Mouse (Mus musculus): ENCODE measurements around the gene Dnajc7. TPM values are rescaled to one million over a fixed set of nuclear protein-coding genes. Genes with fewer than 3 reads are reported as not detected.
"Not testable (repeated sequence)": the region's sequence is repeated elsewhere in the genome, so short reads cannot be mapped to it uniquely, and the experiment has no call there.

Dnajc7 gene
- polyA plus RNA-seq, 1 experiment from 2014 or later, result 235 TPM

DNA sequence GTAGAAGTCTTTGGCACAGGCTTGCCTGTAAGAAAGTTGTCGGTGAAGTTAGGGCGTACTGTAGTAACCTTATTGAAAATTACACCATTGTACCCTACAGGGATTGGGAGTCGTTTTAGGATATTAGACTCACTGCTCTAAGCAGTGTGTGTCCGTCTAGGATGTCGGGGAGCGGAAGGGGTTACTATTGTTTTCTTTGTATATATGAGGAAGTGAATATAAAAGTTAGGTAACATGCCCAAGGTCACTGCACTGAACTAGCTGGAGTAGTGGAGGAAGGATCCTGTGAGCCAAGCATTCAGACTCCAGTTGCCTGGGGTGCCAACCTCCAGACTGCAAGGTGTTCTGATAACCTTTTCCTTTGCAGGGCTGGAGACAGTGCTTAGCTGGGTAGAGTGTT, 73.0 kb downstream of the Dnajc7 start:
- no peaks in the 10 kb centered on the region for H3K9me3 ChIP-seq (ENCODE audit: low read length)
- H3K36me3 ChIP-seq (ENCODE audit: insufficient read depth, low read length), result no peaks in the 10 kb centered on the region
- ATAC-seq (ENCODE audit: low FRiP score, low TSS enrichment), result no peak
- H3K4me2 ChIP-seq (replicated peaks; ENCODE audit: low read depth, low read length), result no peak overlapping the region
- no peak overlapping the region for H3K4me3 ChIP-seq (ENCODE audit: low read length)
- no peak overlapping the region for H3K27ac ChIP-seq (ENCODE audit: low read length)
- 82% methylated on average over 6 of the region's 6 CpGs for WGBS
- H3K27me3 ChIP-seq (ENCODE audit: insufficient read depth, low read length), result no peaks in the 10 kb centered on the region
- no peak overlapping the region for H3K9ac ChIP-seq (replicated peaks; ENCODE audit: low read length)
- H3K4me1 ChIP-seq (ENCODE audit: insufficient read depth, low read length), result peaks cover 10% of the 10 kb centered on the region; the same call in 1 of the 2 replicates

DNA sequence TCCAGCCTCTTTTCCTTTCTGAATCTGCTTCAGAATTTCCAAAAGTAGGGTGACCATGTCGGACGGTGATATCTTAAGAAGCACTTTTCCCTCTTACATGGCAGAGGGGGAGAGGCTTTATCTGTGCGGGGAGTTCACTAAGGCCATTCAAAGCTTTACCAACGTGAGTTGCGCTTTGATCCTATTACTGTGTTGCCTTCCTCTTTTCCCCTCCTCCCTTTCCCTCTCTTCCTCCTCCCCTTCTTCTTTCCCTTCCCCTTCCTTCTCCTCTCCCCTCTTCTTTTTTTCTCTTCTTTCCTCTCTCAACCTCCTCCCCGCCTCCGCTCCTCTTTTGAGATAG, 74.3 kb downstream of the Dnajc7 start:
- Histone ChIP-seq H3K9ac (replicated peaks; ENCODE audit: low read length) (peak overlapping the region; percentile 57), H3K27ac (ENCODE audit: low read length) (no peak overlapping the region), H3K27me3 (ENCODE audit: insufficient read depth, low read length) (no peaks in the 10 kb centered on the region), H3K4me1 (ENCODE audit: insufficient read depth, low read length) (peaks cover 10% of the 10 kb centered on the region; the same call in 1 of the 2 replicates), H3K4me3 (ENCODE audit: low read length) (peak overlapping the region; percentile 43), H3K4me2 (replicated peaks; ENCODE audit: low read depth, low read length) (peak overlapping the region; percentile 66), H3K9me3 (ENCODE audit: low read length) (no peaks in the 10 kb centered on the region), H3K36me3 (ENCODE audit: insufficient read depth, low read length) (no peaks in the 10 kb centered on the region)
- no peak; the same call in 1 of the 2 replicates for ATAC-seq (ENCODE audit: low FRiP score, low TSS enrichment)
- WGBS, result 31% methylated on average over 7 of the region's 7 CpGs

DNA sequence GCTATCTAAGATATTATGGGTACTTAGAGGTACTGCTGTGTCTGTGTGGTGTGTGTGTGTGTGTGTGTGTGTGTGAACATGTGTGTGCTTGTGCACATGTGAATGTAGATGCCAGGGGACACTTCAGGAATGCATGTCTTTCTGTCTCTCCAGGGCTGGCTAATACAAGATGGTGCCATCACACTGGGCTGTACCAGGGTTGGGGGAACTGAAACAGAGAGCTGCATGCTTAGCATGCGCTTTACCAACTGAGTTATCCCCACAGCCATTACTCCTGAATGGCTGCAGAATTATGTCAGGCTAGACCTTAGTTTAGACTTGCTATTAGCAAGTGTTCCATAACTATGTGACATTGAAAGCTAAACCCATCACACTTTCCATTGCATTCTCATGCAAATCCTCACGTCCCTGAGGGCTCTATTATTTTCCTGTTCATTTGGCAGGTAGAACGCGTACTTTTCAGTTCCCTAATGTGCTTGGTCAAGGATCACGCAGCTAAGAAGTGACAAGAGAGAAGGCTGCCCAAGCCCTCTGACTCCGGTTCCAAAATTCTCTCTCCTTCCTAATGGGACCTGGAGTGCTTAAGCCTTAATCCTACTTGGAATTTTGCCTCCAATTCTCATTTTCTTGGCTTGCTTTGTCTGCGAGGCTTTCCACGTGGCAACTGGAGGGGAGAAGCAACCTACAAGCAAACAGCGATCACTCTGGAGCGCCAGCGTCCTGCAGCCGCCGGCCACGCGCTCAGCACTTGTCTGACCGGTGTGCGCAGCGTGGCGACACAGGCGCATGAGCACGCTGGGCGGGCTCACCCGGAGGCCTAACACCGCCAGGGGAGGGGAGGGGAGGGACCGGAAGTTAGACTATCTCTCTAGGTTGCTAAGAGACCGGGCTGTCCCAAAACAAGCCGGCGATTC, 74.9 kb downstream of the Dnajc7 start, which contains the start of gene Ttc25:
Gene Ttc25 (plus strand): TSS at position 776 of the 914 bp plus-strand sequence.
- Histone ChIP-seq H3K27me3 (ENCODE audit: insufficient read depth, low read length) (no peaks in the 10 kb centered on the region), H3K4me1 (ENCODE audit: insufficient read depth, low read length) (peaks cover 10% of the 10 kb centered on the region; the same call in 1 of the 2 replicates), H3K4me2 (replicated peaks; ENCODE audit: low read depth, low read length) (peak within 1 kb of the TSS; percentile 66), H3K4me3 (ENCODE audit: low read length) (peak within 1 kb of the TSS; percentile 43), H3K36me3 (ENCODE audit: insufficient read depth, low read length) (no peaks in the 10 kb centered on the region), H3K27ac (ENCODE audit: low read length) (no peak within 1 kb of the TSS), H3K9ac (replicated peaks; ENCODE audit: low read length) (peak within 1 kb of the TSS; percentile 57), H3K9me3 (ENCODE audit: low read length) (no peaks in the 10 kb centered on the region)
- peak; percentile 99 for ATAC-seq (ENCODE audit: low FRiP score, low TSS enrichment)
- WGBS, result 5% methylated on average over 28 of the region's 28 CpGs

DNA sequence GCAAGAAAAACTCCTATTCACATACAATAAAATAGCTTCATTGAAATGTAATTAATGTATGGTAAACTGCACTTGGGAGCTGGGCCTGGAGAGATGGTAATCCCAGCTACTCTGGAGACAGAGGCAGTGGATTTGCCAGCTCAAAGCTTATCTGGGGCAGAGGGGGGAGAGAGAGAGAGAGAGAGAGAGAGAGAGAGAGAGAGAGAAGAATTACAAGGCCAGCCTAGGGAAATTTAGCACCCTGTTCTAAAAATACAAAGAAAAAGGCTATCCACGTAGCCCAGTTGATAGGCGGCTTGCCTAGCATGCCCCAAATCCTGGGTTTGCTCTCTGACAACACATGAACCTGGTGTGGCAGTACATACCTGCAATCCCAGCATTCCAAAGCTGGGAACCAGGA, 78.4 kb downstream of the Dnajc7 start:
- no peak overlapping the region for H3K27ac ChIP-seq (ENCODE audit: low read length)
- no peaks in the 10 kb centered on the region for H3K9me3 ChIP-seq (ENCODE audit: low read length)
- H3K9ac ChIP-seq (replicated peaks; ENCODE audit: low read length), result no peak overlapping the region
- 92% methylated on average over 2 of the region's 2 CpGs for WGBS
- H3K4me2 ChIP-seq (replicated peaks; ENCODE audit: low read depth, low read length), result no peak overlapping the region
- peaks cover 10% of the 10 kb centered on the region; the same call in 1 of the 2 replicates for H3K4me1 ChIP-seq (ENCODE audit: insufficient read depth, low read length)
- H3K36me3 ChIP-seq (ENCODE audit: insufficient read depth, low read length), result no peaks in the 10 kb centered on the region
- no peak for ATAC-seq (ENCODE audit: low FRiP score, low TSS enrichment)
- H3K27me3 ChIP-seq (ENCODE audit: insufficient read depth, low read length), result no peaks in the 10 kb centered on the region
- no peak overlapping the region for H3K4me3 ChIP-seq (ENCODE audit: low read length)

DNA sequence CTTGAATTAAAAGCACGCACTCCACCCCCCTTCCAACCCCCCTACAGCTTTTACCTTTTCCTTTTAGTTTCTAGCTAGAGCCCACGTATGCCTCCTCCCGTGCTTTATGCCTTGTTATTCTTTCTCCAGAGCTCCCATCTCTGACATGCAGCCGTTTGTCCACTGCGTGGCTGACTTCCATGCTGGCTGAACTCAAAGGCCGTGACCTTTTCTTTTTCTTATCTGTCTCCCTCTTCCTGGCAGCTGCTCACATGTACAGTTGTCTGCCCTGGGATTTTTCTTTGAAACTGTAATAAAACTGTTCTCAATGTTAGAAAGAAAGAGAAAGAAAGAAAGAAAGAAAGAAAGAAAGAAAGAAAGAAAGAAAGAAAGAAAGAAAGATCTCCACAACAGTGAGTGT, 79.0 kb downstream of the Dnajc7 start:
- ATAC-seq (ENCODE audit: low FRiP score, low TSS enrichment), result no peak
- Histone ChIP-seq H3K9me3 (ENCODE audit: low read length) (no peaks in the 10 kb centered on the region), H3K4me2 (replicated peaks; ENCODE audit: low read depth, low read length) (no peak overlapping the region), H3K4me1 (ENCODE audit: insufficient read depth, low read length) (peaks cover 8% of the 10 kb centered on the region; the same call in 1 of the 2 replicates), H3K4me3 (ENCODE audit: low read length) (no peak overlapping the region), H3K36me3 (ENCODE audit: insufficient read depth, low read length) (no peaks in the 10 kb centered on the region), H3K9ac (replicated peaks; ENCODE audit: low read length) (no peak overlapping the region), H3K27ac (ENCODE audit: low read length) (no peak overlapping the region), H3K27me3 (ENCODE audit: insufficient read depth, low read length) (no peaks in the 10 kb centered on the region)
- 22% methylated on average over 6 of the region's 6 CpGs for WGBS

DNA sequence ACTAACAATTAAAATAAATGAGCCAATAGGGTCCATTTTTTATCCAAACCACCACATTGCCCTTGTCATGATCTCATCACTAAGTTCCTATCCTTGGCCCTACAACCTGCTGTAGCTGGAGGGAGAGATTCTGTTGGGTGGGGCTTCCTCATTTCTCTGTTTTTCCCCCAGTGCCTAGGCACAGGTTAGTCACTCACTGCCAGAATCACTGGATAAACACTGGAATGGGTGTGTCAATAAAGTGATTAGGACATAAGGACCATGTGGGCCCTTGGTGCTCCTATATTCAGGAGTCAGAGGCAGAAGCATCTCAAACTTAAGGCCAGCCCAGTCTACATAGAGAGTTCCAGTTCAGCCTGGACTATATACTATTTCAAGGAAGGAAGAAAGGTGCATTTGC, 83.5 kb downstream of the Dnajc7 start:
- Histone ChIP-seq H3K27ac (ENCODE audit: low read length) (no peak overlapping the region), H3K9ac (replicated peaks; ENCODE audit: low read length) (no peak overlapping the region), H3K4me2 (replicated peaks; ENCODE audit: low read depth, low read length) (no peak overlapping the region), H3K36me3 (ENCODE audit: insufficient read depth, low read length) (no peaks in the 10 kb centered on the region), H3K4me1 (ENCODE audit: insufficient read depth, low read length) (no peaks in the 10 kb centered on the region), H3K9me3 (ENCODE audit: low read length) (no peaks in the 10 kb centered on the region), H3K27me3 (ENCODE audit: insufficient read depth, low read length) (no peaks in the 10 kb centered on the region), H3K4me3 (ENCODE audit: low read length) (no peak overlapping the region)
- no peak for ATAC-seq (ENCODE audit: low FRiP score, low TSS enrichment)

DNA sequence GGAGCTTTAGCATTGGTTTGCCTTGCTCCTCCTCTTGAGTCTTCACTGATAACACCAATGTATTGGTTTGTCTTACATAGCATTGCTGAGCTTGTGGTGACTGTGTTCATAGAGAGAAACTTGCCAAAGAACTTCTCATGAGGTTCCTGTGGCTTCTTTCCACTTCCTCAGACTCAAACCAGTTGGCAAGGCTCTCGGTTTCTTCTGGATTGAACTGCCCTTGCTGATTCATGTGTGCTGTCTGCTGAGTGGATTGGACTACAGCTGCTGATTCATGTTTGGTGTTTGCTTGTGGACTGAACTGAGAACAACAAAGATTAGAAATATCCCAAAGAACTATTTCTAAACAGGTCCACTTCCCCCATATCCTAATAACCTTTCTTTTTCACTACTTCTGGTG, 84.0 kb downstream of the Dnajc7 start:
- WGBS, result 77% methylated on average over 1 of the region's 1 CpGs
- ATAC-seq (ENCODE audit: low FRiP score, low TSS enrichment), result no peak
- Histone ChIP-seq H3K27ac (ENCODE audit: low read length) (no peak overlapping the region), H3K4me2 (replicated peaks; ENCODE audit: low read depth, low read length) (no peak overlapping the region), H3K36me3 (ENCODE audit: insufficient read depth, low read length) (no peaks in the 10 kb centered on the region), H3K4me1 (ENCODE audit: insufficient read depth, low read length) (no peaks in the 10 kb centered on the region), H3K4me3 (ENCODE audit: low read length) (no peak overlapping the region), H3K9ac (replicated peaks; ENCODE audit: low read length) (no peak overlapping the region), H3K27me3 (ENCODE audit: insufficient read depth, low read length) (no peaks in the 10 kb centered on the region), H3K9me3 (ENCODE audit: low read length) (no peaks in the 10 kb centered on the region)

DNA sequence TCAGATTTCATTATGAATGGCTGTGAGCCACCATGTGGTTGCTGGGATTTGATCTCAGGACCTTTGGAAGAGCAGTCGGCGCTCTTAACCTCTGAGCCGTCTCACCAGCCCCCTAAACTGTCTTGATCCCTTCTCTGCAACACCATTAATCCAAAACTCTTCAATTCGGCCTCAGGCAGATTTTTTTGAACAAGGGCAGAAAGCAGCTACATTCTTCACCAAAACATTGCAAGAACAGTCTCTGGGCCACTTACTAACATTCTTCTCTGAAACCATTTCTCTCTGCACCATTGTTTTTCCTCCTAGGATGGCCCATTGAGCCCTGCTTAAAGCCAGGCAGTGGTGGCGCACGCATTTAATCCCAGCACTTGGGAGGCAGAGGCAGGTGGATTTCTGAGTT, 85.1 kb downstream of the Dnajc7 start:
- not testable (repeated sequence) for H3K4me1 ChIP-seq (ENCODE audit: insufficient read depth, low read length); H3K36me3 ChIP-seq (ENCODE audit: insufficient read depth, low read length); H3K27me3 ChIP-seq (ENCODE audit: insufficient read depth, low read length); H3K9ac ChIP-seq (replicated peaks; ENCODE audit: low read length); H3K4me2 ChIP-seq (replicated peaks; ENCODE audit: low read depth, low read length); H3K27ac ChIP-seq (ENCODE audit: low read length); H3K4me3 ChIP-seq (ENCODE audit: low read length); H3K9me3 ChIP-seq (ENCODE audit: low read length); ATAC-seq (ENCODE audit: low FRiP score, low TSS enrichment)
- WGBS, result 85% methylated on average over 6 of the region's 6 CpGs

DNA sequence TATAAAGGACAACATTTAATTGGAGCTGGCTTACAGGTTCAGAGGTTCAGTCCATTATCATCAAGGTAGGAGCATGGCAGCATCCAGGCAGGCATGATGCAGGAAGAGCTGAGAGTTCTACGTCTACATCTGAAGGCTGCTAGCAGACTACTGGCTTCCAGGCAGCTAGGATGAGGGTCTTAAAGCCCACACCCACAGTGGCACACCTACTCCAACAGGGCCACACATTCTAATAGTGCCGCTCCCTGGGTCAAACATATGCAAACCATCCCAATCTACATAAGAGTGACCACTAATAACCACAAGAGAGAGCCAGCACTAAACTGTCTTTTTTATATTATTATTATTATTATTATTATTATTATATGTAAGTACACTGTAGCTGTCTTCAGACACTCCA, 85.6 kb downstream of the Dnajc7 start:
- not testable (repeated sequence) for H3K9me3 ChIP-seq (ENCODE audit: low read length); H3K9ac ChIP-seq (replicated peaks; ENCODE audit: low read length); ATAC-seq (ENCODE audit: low FRiP score, low TSS enrichment); H3K27me3 ChIP-seq (ENCODE audit: insufficient read depth, low read length); H3K27ac ChIP-seq (ENCODE audit: low read length); H3K4me1 ChIP-seq (ENCODE audit: insufficient read depth, low read length); H3K4me2 ChIP-seq (replicated peaks; ENCODE audit: low read depth, low read length); H3K36me3 ChIP-seq (ENCODE audit: insufficient read depth, low read length); H3K4me3 ChIP-seq (ENCODE audit: low read length)
- 76% methylated on average over 2 of the region's 2 CpGs for WGBS

DNA sequence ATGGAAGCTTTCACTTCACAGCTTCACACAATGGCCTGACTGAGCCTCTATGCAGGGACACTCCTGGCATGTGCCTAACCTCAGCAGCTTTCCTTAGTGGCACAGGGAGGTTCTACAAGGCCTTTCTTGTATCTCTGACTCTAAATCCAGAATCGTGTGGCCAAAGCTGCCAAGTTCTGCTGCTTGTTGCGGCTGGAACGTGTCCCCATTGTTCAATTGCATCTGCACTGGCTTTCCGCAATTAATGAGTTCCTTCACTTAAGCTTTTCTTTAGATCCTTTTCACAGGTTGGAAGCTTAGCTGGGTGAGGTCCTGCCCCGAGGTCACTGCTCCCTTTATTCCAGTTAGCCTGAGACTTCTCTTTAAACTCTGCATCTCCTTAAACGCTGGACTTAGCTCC, 86.1 kb downstream of the Dnajc7 start:
- no peak for ATAC-seq (ENCODE audit: low FRiP score, low TSS enrichment)
- no peaks in the 10 kb centered on the region for H3K4me1 ChIP-seq (ENCODE audit: insufficient read depth, low read length)
- H3K4me3 ChIP-seq (ENCODE audit: low read length), result no peak overlapping the region
- WGBS, result 86% methylated on average over 6 of the region's 6 CpGs
- no peaks in the 10 kb centered on the region for H3K36me3 ChIP-seq (ENCODE audit: insufficient read depth, low read length)
- H3K27ac ChIP-seq (ENCODE audit: low read length), result no peak overlapping the region
- H3K9ac ChIP-seq (replicated peaks; ENCODE audit: low read length), result no peak overlapping the region
- H3K4me2 ChIP-seq (replicated peaks; ENCODE audit: low read depth, low read length), result no peak overlapping the region
- H3K27me3 ChIP-seq (ENCODE audit: insufficient read depth, low read length), result no peaks in the 10 kb centered on the region
- no peaks in the 10 kb centered on the region for H3K9me3 ChIP-seq (ENCODE audit: low read length)
